Mouse (Mus musculus) layer of hippocampus, postnatal 14 days (tissue): ENCODE data around the gene Zxdc. TPM values are rescaled to one million over a fixed set of nuclear protein-coding genes. Genes with fewer than 3 reads are reported as not detected.

Experiments
- DNase-seq, 2 experiments: peaks; one replicate each; pipeline ENCODE4 v3.0.0; 2021 to 2022; ENCODE audit warnings: low spot score in 2 of 2, mixed read lengths in 1 of 2
- total RNA-seq, 2 experiments: library from RNA; stranded (reverse); gene quantifications; 2 replicates each; pipeline ENCODE4 v1.2.3; 2021

Gene Zxdc
- total RNA-seq, 2 experiments from 2014 or later = 25.2 to 29.8 TPM

DNA sequence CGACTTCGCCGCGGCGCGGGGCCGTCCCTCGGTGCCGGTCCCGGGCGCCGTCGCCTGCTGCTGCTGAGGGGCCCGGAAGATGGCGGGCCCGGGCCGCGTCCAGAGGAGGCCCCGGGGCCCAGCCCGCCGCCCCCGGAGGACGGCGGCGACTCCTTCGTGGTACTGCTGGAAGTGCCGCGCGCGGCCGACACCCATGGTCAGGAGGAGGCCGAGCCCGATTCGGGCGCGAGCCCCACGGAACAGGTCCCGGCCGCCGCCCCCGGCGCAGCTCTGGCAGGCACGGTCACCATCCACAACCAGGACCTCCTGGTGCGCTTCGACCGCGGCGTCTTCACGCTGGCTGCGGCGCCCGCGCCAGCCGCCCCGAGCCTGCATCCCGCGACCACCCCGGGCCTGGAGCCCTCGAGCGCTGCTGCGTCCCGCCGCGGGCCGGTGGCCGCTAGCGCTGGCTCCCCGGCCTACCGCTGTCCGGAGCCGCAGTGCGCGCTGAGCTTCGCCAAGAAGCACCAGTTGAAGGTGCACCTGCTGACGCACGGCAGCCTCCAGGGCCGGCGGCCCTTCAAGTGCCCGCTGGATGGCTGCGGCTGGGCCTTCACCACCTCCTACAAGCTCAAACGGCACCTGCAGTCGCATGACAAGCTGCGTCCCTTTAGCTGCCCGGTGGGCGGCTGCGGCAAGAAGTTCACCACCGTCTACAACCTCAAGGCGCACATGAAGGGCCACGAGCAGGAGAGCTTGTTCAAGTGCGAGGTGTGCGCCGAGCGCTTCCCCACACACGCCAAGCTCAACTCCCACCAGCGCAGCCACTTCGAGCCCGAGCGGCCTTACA is 647 bp downstream of the Zxdc start:
- peak in 1 of 2 experiments; percentile 40 for DNase-seq

DNA sequence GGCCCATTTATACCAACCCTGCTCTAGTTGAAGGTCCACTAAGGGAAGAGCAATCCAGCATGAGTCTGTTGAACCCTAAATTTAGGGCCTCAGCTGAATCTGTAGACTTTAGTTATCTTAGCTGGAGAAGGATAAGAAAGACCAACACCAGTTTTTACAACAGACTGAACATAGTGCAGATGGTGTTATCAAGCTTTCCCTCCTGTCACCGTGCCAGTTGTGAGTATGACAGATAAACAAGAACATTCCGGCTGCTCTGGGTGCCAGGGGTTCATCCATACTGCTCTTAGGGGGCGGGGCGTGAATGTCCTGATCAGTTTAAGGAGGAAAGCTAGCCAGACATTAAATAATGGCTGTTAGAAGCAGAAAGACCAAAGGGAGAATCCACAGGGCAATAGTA is 5.4 kb downstream of the Zxdc start:
- DNase-seq = peak in 1 of 2 experiments; percentile 47

DNA sequence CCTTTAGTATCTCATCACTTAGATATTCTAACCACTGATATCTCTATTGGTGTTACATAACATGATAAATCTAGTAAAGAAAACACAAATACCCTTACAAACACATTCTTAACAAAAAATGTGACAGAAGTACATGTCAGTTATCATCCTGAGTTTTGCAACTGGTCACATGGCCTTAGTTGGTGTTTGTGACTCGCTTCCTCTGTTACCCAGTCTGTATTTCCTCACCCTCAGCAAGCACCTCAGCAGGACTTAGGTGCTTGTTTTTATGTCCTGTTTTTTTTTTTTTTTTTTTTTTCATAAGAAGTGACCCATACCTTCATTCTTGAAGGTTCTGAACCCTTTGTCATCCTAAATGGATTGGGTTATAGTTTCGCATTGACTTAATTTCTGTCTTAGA is 8.4 kb downstream of the Zxdc start:
- no peak for DNase-seq

DNA sequence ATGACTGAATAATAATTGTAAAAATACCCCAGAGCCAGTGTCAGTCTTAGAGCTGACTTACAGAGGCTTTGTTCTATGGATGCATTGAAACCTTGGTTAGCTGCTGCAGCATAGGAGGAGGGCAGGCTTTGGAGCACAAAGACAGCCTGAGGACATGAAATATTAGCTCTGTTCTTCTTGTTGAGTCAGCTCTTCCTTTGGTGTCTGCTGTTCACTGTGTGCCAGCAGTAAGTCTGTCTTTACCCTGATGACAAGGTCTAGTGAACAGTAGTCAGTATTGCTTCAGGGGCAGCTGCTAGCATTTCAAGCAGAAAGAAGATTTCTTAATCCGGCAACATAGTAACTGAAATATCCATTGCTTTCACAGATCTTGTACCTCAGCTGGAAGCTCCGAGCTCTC is 12.2 kb downstream of the Zxdc start:
- no peak for DNase-seq

DNA sequence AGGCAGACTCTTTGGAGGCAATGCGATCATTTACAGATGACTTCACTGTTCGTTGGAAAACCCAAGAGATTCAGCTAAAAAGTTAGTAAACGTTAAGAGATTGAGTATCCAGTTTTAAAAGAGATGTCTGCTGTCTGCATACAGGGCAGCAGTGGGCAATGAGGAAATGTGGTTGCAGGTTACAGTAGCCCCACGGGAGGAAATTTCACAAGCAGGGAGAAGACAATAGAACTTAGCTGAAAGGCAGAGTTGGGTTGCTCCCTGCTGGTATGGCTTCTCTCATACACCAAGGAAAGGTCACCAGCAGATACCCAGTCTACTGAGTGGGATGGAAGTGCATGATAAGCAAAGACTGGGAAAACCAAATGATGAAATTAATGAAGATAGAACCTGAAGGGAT is 21.3 kb downstream of the Zxdc start:
- DNase-seq = no peak

DNA sequence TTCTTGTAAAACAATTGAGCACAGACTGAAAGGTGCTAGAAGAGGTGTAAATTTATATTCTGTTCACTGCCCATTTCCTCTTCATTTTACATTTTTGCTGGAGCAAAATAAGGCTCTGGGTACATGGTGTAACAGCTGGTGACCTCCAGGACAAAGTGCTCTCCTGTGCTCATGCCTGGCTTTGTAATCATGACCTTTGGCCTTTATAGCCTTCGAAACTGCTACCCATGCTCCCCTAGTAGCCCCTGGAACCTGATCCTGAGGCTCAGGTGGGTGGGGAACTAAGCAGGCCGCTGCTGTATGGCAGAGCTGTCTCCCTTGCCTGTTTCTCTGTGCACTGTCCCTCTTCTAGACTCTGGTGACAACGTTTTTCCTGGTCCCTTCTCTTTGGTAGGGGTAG is 24.7 kb downstream of the Zxdc start:
- DNase-seq = no peak

DNA sequence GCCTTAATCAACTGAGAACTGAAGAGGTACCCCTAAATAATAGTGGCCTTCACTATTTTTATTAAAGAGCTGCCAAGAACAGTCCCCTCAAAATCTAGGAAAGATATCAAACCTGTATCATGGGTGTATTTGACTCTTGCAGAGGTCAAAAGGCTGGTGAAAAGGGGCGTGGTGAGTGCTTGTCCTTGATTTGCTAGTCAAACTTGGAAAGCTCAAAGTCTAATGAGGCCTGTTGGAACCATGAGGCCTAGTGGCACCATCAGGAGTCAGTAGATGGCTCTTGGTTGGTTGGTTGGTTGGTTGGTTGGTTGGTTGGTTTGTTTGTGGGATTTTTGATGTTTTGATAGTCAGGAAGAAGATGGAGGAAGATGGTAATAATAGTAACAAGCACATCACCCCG is 26.5 kb downstream of the Zxdc start:
- no peak for DNase-seq

DNA sequence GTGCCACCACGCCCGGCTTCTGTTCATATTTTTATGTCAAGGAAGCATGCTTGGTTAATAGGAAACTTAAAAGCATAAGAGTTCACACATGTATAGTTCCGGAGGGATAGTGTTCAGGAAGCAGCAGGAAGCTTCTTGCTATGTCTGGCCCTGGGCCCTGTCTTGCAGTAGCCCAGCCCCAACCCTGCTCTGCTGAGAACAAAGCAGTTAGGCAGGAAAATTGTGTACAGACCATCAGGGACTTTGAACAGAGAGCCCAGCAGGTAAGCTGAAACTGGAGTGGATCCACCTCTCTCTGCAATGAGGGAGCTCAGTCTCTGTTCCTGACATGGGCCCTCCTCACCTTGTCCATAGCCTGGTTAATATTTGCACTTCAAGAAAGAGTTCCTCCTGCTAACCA is 28.0 kb downstream of the Zxdc start:
- DNase-seq = no peak

DNA sequence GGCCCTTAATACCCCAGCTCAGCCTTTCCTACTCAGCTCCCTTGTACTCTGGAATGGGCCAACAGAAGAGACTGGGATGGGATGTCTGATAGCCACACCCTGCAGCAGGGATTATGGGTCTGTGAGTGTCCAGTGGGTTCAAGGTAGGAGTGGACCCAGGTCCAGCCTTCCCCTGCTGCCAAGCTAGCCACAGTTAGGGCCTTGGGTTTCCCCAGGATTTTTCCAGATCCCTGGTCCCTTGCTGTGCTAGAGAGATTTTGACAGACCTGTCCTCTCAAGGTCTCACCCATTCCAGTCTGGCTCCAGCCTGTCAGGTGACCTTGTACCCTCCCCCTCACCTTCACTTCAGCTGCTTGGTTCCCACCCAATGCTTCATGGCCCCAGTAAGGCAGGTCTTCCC is 39.3 kb downstream of the Zxdc start:
- DNase-seq = no peak

DNA sequence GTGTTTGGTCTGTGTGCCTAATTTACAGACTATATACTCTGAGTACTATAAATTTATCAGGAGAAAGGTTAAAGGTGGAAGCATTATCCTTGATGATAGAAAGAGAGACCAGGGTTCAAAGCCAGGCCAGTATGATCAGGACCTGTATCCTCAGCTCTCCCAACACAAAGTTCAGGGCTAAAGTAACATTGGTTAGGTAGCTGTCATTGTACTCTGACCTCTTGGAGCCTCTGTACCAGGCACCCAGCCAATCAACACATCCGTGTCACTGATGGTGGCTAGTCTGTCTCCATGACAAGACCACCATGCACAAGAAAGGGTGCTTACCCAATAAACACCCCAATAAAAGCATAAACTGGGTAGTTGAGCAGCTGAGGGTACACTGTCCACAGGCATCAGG is 41.7 kb downstream of the Zxdc start:
- no peak for DNase-seq

DNA sequence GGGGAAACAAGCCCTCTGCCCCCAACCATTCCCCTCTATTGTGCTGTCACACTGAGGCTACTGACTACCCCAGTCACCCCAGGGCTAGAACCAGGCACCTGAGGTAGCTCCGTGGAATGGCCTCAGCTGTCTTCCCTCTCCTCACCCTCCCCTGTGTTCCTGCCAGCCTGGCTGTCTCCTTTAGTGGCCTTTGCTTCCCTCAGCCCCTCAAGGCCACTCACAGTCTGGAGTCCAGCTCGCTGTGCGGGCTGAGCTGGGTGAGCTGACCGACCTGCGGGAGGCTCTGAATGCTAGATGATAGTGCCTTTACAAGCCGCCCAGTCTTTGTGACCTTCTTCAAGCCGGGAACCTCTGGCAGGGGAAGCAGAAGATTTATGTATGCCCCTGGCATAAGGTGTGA is 42.6 kb downstream of the Zxdc start:
- DNase-seq = no peak

DNA sequence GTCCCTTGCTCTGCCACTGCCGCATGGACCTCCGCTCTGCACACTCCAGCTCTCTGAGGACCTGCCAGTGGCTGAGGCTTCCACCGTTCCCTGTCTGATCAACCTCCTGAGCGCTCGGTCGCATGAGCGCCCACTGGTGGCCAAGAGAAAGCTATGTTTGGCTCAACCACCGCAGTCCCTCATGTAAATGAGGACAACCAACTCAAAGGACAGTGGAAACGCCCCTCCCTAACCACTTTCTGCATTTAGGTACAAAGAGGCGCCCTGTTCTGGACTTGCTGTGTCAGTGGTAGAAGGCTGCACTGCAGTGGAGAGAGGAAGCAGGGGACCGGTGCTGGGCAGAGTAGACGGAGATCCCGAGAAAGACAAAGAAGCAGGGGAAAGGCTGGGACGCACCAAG is 53.3 kb downstream of the Zxdc start:
- peak; percentile 76 to 87 for DNase-seq

DNA sequence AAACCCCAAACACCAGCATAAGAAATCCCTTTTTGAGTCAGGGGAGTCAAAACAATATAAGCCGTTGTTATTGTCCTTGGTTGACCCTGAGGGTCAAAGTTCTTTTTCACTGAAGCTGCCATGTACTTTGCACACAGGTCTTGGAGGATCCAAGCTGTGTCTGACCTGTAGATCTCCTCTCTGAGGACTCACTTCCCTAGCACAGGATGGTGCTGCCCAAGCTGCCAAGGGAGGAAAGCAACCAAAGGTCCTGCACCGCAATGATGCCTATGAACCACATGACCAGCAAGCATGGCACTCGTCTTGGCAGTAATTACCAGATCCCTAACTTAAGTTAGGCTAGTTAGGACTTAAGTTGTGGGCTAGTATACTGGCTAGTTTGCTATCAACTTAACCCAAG is 56.1 kb downstream of the Zxdc start:
- no peak for DNase-seq

DNA sequence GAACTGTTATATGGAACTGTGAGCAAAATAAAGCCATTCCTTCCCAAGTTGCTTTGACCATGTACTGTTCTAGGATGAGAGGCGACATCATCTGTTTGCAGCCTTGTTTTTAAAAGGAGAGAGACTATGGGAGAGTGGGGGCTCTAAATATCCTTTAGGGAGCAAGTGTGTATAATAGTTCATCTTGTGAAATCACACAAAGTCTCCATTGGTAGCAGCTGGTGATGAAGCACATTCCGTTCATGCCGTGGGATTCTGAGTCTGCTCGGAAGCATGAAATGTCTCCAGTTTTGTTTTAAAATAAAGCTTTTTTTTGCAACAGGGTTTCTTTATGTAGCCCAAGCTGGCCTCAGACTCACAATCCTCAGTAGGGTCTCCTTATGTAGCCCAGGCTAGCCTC is 56.7 kb downstream of the Zxdc start:
- DNase-seq = no peak

DNA sequence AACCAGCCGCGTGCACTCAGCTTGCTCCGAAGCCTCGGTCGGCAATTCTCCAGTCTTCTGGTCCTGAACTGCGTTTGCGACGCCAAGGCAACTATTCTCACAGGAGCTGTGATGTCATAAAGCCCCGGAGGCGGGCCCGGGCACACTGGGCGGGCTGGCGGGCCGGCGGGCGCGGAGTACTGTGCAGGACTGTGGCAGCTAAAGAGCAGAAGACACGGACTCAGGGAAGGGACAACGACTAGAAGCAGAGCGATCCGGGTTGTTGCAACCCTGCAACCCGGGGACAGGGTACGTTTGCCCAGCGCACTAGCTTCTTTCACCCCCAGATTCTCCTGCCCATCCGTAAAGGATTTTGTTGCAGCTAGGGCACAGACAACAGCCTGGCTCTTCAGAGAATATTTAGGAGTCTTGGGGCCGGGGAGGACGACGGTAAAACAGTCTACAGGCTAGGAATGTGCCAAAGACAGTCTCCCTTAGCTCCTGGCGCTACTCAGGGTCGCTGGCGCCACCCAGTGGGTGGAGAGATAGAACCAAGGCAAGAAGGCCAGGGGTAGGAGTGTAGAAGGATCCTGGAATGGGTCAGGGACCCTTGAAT is 59.2 kb downstream of the Zxdc start, which contains the start of gene Cfap100:
Cfap100 (minus strand) TSS at position 418 of the 595 bp plus-strand sequence.
- DNase-seq = peak; percentile 73 to 79

DNA sequence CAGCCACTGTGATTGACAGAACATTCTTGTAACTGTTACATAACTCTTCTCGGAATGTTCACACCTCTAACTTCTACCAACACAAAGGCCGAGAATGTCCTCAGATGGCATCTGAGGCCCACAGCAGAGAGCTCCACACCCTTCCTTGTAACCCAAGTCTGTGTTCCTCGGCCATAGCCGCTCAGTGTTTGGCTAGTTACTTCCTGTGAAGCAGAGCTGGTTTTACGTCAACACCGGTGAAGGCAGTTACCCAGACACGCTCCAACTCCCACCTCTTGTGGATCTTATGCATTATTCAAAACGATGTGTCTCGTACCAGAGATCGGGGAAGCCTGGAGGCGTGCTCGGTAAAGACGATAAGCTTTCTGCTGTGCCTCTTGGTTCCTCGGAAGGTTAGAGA is 60.6 kb downstream of the Zxdc start:
- DNase-seq = no peak

DNA sequence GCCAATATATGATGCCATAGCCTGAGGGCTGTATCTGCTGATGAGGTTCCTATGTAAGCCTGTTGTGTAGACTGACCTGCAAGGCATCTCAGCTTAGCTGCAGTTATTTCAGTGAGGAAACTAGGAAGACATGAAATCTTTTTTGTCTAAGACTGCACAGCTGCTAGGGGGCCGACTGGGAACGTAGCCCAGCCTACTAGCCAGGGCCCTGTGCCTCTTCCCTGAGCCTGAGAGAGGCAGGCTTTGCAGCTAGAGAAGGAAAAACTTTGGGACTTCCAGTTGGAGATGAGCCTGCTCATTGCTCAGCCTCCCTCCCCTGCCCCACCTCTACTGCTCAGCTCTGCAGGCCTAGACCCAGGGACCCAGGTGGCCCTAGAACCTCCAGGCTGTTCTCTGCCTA is 62.2 kb downstream of the Zxdc start:
- DNase-seq = peak in 1 of 2 experiments; percentile 50

DNA sequence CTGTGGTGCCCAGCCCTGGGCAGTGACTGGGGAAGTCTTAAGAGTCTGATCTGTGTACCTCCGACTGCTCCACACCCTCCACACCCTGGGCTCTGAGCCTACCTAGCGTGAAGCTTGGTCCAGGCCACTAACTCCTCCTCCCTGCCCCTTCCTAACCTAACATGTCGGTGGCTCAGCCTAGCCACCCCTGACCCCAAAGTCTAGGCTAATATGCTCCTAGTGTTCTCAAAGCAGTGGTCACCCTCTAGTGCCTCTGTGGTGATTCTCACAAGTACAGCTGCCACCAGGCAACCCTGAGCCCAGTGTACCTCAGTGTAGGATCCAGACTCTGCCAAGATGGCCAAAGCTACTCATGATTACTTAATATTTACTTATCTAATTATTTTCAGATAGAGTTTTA is 65.4 kb downstream of the Zxdc start:
- DNase-seq = no peak

DNA sequence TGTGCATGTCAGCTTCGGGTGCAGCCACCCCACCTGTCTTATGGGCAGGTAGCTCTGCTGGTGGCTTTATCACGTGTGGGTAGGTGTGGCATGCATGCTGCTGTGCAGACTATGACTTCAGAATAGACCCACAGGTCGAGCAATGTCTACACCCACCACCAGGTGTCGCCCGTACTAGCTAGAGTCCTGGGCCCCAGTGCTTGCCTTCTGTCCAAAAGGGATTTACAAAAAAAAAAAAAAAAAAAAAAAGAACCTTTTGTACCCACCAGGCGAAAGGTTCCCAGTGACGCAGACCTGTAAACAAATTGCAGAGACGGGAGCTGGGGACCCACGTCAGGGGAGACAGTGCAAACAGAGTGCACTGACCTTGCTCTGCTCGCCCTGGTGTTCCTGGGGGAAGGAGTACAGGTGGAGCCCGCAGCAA is 65.9 kb downstream of the Zxdc start:
- DNase-seq = peak; percentile 77 to 85

DNA sequence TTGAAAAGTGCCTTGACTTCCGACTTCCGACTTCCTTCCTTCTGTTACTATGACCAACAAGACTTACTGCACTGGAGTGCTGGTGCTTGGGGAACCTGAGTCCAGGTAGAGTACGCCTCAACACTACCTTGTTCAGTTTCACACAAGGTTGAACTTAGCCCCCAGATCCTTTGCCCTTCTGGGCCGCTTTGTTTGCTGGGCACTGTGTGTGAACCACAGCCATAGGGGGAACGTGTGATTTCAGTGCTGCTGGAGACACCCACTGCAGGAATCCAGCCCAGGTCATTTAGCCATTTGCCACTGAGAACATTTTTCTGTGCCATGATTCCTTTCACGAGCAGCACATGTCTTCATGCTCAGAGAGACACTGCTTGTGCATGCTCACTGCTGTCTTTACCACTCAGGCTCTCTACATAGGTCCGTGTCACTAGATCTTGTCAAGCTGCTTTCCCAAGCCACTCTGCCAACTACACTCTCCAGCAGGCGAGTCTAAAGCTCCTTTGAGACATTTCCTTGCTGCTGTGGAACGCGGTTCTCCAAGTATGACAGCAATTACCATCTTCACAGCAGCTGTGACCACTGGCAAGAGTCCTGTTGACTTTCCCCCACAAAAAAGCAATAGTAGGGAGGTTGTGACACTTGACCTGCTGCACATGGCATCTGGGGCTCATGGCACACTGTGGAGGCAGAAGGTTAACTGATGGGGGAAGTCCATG is 67.1 kb downstream of the Zxdc start:
- no peak for DNase-seq

DNA sequence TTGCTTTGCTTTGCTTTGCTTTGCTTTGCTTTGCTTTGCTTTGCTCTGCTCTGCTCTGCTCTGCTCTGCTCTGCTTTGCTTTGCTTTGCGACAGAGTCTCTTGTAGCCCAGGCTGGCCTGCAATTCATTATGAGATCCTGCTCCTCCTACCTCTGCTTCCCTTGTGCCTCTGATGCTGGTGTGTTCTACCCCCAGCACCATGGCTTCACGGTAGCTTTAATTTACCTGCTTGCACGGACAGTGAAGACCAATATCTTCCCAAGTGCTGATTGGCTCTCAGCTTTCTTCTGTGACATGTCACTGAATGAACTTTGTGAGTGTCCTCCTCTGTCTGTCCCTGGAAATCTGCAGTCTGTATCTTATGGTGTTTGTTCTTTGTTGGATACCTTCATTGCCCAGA is 67.7 kb downstream of the Zxdc start:
- no peak for DNase-seq

DNA sequence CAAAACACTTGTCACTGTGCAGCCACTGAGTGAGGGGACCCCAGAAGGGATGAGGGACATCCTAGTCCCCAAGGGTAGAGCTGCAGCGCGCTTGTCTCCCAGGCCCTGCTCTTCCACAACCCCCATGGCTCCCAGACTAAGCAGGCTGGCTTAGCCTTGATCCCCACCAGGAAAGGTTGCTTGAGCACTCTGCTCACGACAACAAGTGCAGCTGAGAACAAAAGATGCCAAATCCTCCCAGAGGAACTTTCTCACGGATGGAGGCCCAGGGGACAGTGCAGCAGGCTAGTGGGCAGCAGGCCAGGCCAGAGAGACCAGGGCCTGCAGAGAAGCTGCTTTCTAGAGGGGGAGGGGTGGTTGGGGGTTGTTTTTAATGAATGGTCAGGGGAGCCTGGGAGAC is 77.6 kb downstream of the Zxdc start:
- DNase-seq = peak in 1 of 2 experiments; percentile 40
